Mouse (Mus musculus): ENCODE measurements around the gene Gm21870. TPM values are rescaled to one million over a fixed set of nuclear protein-coding genes. Genes with fewer than 3 reads are reported as not detected.

The Gm21870 gene
- not detected in 2 replicates for polyA plus RNA-seq (2012; rRNA removed; ENCODE audit: low replicate concordance)

DNA sequence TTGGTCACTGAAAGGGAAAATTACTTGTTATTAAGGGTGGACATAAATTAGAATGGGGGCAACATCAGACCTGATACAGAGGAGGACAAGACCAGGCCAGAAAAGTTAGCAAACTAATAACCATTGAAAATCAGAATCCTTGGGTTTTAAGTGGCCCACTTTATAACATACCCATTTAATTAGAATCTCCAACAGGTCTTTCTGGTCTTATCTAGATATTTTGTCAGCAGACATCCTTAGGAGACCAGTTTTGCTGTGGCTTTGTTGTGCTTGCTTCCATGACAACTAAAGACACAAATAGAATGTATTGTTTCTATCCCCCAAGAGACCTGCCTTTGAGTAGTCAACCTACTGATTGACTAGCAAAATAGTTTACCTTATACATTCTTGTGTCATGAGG is at the start of gene Gm21870:
Gene Gm21870, minus strand, starts transcription at position 101 of the 400 bp plus-strand sequence.

DNA sequence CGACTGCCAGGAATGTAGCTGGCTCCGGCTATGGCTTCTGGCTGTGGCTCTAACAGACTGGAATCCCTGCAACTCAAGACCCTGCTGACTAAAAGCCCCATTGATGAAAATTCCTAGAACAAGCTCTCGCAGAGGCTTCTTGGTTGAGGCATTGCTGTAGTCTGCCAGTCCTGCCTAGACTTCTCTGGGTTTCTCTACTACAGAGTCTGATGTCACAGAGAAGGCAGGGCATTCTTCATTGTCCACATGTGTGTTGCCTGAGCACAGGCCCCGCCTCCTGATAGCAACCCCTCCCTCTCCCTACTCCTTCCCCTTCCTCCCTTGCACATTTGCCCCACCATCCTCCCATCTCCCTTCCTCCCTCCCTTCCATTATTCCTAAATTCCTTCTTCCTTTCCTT is 30.2 kb downstream of the Gm21870 start, which contains the start of gene Btbd35f6:
Gene Btbd35f6, minus strand, starts transcription at position 101 of the 400 bp plus-strand sequence.

Other genes with a start within 250 kb of the Gm21870 start
- gene Btbd35f6, start 30.3 kb downstream of the Gm21870 start, polyA plus RNA-seq (2012; rRNA removed; ENCODE audit: low replicate concordance): not detected in 2 replicates
- not detected in 2 replicates for gene Btbd35f9, start 174.7 kb upstream of the Gm21870 start, polyA plus RNA-seq (2012; rRNA removed; ENCODE audit: low replicate concordance)